Mouse (Mus musculus): ENCODE results near the gene Ipmk.

DNA sequence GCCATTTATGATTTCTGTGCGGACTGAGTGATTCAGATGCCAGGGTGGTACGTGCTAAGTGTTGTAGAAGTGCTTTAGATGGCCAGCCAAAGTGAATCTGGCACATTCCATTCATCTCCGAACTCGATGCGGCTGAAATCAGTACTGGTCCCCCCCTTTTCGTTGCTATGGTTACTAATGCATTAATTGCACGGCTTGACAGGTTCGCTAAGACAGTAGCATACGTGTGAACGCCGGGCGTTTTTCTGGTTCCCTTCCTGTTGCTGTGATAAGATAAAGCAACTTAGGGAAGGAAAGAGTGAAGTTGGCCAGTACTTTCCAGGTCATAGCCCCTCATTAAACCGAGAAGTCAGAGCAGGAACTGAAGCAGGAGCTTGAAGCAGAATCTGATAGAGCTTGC lies 122.2 kb downstream of the Ipmk start:
- TF ChIP-seq CTCF (conservative IDR thresholded peaks at IDR 0.05; ENCODE audit: insufficient read depth, insufficient read length, low read depth, low read length), result no peak
- TF ChIP-seq POLR2A (IDR thresholded peaks at IDR 0.05; ENCODE audit: low read depth, low read length), result no peak
